Mouse (Mus musculus) large intestine, adult 2 months (tissue): ENCODE data around the gene Rap1gap. TPM values are rescaled to one million over a fixed set of nuclear protein-coding genes. Genes with fewer than 3 reads are reported as not detected.

Experiments used
- DNase-seq: peaks from one replicate; pipeline ENCODE4 v3.0.0-alpha.2; 2012; ENCODE audit warnings: low read depth, low spot score
- WGBS: fragments of 180-500 bp; shearing (Covaris S2); methylation state at CpG from one replicate; pipeline ENCODE4 v1.1.7; 2018; 5-methylcytosine and 5-hydroxymethylcytosine counted together
- polyA plus RNA-seq: library from polyadenylated mRNA; depleted of rRNA; stranded (reverse); fragments of >200 nt; gene quantifications from 2 replicates; pipeline ENCODE4 v1.2.3, GENCODE M21; 2012

The Rap1gap gene
- polyA plus RNA-seq, 1 experiment: 45.2 TPM

- WGBS: 21% methylated on average over 8 of the region's 8 CpGs
- no peak for DNase-seq
These were observed 49.6 kb downstream of the Rap1gap start for GRCm38 (mm10) chr4:137714020-137714624.

- no peak for DNase-seq
- WGBS: 77% methylated on average over 7 of the region's 7 CpGs
These were observed 52.5 kb downstream of the Rap1gap start for GRCm38 (mm10) chr4:137717005-137717404.

- DNase-seq: no peak
- WGBS: 85% methylated on average over 15 of the region's 15 CpGs
These were observed 53.1 kb downstream of the Rap1gap start for GRCm38 (mm10) chr4:137717671-137718070.

GRCm38 (mm10) chr4:137719378-137720077 lies 55.0 kb downstream of the Rap1gap start:
- WGBS: 64% methylated on average over 15 of the region's 15 CpGs
- DNase-seq: no peak

DNA sequence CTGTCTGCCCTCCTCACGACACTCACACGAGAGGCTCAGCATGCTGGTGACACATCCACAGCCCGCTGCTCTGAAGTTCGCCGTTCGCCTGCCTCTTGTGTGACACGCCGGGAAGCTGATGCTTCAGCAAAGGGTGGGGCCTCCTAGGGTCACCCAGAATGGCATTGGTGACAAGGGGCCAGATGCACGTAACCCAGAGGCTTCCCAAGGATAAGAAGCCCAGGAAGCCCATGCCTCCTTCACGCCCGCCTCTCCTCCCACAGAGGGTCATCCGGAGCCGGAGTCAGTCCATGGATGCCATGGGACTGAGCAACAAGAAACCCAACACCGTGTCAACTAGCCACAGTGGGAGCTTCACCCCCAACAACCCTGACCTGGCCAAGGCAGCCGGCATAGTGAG lies 57.0 kb downstream of the Rap1gap start:
- WGBS: 91% methylated on average over 15 of the region's 15 CpGs
- DNase-seq: no peak

DNA sequence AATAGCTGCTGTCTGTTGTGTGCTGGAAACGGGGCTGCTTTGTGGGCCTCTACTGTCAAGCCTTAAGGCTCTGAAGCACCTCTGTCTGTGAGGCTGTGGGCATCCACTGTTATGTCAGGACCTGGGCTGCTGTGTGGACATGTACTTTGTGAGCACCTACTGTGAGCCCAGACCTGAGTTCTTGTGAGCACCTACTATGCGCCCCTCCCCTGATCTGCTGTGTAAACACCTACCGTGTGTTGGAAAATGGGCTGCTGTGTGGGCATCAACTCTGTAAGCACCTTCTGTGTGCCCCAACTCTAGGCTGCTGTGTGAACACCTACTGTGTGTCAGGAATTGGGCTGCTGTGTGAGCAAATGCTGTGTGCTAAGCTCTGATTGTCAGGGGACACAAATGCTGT lies 57.7 kb downstream of the Rap1gap start:
- no peak for DNase-seq
- 79% methylated on average over 3 of the region's 3 CpGs for WGBS

DNA sequence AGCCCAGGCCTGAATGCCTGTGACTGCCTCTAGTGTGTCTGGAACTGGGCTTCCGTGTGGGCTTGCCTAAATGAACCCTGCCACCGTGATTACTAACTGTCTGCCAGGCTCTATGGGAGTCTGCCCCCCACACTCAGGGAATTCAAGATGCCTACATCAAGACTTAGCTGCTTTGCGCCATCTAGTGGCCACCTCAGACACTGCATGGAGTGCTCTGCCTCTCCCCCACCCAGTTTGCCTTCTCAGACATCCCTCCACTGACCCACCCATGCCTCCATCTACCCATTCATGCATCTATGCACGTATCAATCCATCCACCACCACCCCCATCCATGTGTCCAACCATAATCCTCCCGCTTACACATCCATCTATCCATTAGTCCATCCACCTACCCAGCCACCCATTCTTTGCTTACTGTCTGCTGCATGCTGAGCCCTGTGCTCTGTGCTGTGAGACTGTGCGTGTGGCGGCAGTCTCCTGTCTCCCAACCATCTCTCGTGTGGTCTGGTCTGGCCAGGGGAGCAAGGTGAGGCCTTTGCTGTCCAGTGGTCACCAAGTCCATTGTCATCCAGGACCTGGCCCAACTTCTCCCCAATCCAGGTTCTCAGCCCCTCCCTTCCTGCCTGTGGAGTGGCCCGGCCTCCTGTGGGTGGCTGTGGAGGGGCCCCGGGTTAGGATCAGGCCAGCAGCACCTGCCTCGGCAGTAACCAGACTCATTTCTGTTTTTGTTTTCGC lies 58.3 kb downstream of the Rap1gap start:
- DNase-seq: no peak
- WGBS: 28% methylated on average over 12 of the region's 12 CpGs

DNA sequence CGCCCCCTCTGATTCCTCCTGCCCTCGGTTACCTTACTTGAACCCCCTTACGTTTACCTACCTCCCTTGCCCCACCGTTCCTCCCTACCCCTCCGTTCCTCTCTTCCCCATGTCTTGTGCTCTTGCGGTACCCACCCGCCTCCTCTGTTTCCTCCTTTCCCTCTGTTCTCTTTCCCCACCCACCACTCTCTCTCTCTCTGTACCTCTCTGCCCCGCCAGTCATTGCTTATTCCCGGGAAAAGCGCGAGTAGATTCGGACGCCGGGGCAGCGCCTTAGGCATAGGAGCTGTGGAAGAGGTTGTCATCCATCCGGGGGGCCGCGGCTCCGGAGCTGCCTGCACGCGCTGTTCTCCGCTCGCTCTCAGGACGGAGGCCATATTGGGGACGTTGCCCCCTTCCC lies 59.0 kb downstream of the Rap1gap start:
- DNase-seq: no peak
- 52% methylated on average over 25 of the region's 25 CpGs for WGBS

DNA sequence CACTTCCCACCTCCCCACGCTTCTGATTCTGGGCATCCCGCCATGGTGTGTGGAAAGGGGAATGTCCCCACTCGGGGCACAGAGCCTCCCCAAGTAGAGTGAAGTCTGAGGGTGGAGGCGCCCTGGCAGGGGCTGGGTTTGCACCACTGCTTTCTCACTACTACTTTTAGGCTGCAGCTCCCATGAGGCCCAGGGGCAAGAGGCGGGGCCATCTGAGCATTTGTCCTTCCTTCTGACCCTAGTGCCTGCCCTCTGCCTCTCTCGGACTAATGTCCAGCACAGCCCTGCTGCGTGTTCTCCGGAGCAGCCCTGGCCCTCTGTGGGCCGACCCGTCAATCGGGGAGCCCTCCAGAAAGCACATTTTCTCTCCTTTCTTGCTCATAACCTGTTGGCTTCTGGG lies 59.7 kb downstream of the Rap1gap start:
- no peak for DNase-seq
- WGBS: 62% methylated on average over 11 of the region's 11 CpGs

GRCm38 (mm10) chr4:137724766-137725165 lies 60.2 kb downstream of the Rap1gap start:
- 55% methylated on average over 8 of the region's 8 CpGs for WGBS
- DNase-seq: no peak

GRCm38 (mm10) chr4:137725541-137726145 lies 61.1 kb downstream of the Rap1gap start:
- DNase-seq: no peak
- 70% methylated on average over 13 of the region's 13 CpGs for WGBS

- WGBS: 85% methylated on average over 18 of the region's 18 CpGs
- DNase-seq: no peak
These were observed 62.4 kb downstream of the Rap1gap start for GRCm38 (mm10) chr4:137726739-137727505.

DNA sequence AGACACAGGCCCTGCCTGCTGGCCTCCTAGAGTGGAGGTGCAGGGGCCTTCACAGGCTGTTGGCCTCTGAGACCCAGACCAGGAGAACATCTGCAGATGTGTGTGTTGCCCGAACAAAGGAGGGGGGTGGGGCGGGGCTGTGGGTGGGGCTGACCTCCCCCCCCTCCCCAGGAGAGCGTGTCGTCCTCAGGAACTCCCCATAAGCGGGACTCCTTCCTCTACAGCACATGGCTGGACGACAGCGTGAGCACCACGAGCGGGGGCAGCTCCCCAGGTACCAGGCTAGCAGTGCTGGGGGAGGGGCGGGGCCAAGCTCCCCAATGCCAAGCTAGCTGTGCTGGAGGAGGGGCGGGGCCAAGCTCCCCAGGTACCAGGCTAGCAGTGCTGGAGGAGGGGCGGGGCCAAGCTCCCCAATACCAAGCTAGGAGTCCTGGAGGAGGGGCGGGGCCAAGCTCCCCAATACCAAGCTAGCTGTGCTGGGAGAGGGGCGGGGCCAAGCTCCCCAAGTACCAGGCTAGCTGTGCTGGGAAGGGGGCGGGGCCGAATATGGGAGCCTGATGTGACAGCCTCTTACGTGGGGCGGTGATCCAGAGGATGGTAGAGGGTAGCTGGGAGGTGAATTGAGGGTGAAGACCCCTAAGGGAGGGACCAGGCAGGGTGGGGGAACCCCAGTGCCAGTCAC lies 63.1 kb downstream of the Rap1gap start:
- no peak for DNase-seq
- 31% methylated on average over 17 of the region's 18 CpGs for WGBS

- WGBS: 28% methylated on average over 17 of the region's 17 CpGs
- DNase-seq: no peak
These were observed 64.1 kb downstream of the Rap1gap start for GRCm38 (mm10) chr4:137728399-137729154.

GRCm38 (mm10) chr4:137729155-137729855 lies 64.8 kb downstream of the Rap1gap start:
- DNase-seq: no peak
- 42% methylated on average over 24 of the region's 24 CpGs for WGBS

GRCm38 (mm10) chr4:137730134-137730533 lies 65.6 kb downstream of the Rap1gap start:
- WGBS: 27% methylated on average over 3 of the region's 3 CpGs

DNA sequence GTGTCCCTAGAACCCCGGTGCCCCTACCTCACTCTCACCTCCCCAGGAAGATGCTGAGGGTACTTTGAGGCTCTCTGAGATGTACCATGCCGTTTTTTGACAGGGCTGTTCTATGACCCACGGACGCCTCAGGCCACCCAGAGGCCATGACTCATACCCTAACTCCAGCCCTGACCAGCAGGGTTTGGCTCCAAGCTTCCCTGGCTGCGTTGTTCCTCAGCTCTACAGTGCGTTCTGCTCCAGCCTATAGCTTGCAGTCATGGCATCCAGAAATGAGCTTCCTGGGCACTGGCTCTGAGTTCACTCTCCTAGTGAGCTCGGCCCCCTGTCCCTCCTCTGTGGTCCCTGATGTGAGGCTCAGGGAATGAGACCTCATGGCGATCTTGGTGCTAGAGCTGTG lies 66.2 kb downstream of the Rap1gap start:
- DNase-seq: no peak
- 68% methylated on average over 8 of the region's 8 CpGs for WGBS

More at GRCm38 (mm10) chr4:137730134-137730533, 65.6 kb downstream of the Rap1gap start:
- DNase-seq: peak; percentile 60

DNA sequence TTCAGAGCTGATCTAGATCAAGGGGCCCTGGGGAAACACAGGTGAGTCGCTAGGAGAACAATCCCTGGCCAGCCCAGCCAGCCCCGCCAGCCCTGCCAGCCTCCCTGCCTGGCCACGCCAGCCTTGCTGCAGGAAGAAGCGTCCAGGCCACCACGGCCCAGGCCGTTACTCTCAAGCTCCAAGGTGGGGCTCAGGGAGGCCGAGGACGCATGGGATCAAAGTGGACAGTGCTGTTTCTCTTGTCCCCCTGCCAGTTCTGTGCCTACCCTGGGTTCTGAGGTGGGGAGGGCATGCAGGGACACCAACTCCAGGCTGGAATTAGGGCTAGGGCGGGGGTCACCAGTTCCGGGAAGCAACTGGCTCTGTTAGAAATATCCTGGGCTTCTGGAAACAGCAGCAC lies 67.4 kb downstream of the Rap1gap start:
- WGBS: 55% methylated on average over 10 of the region's 10 CpGs
- no peak for DNase-seq
